Mouse (Mus musculus) hindbrain, embryonic 10.5 days (tissue): ENCODE results near the gene Stard7. TPM values are rescaled to one million over a fixed set of nuclear protein-coding genes. Genes with fewer than 3 reads are reported as not detected.

Experiments used
- DNase-seq: peaks from one replicate; pipeline ENCODE4 v3.0.0-alpha.2; 2017; ENCODE audit warnings: low spot score
- H3K27ac ChIP-seq: fragments of 300-500 bp; sonication (generic); 2 replicates; pipeline ENCODE4 v1.5.1; 2016; ENCODE audit warnings: mild to moderate bottlenecking, moderate library complexity
- H3K27me3 ChIP-seq: fragments of 300-500 bp; sonication (generic); 2 replicates; pipeline ENCODE4 v1.6.1; 2016; ENCODE audit warnings: mild to moderate bottlenecking; ENCODE audit not compliant: poor library complexity, insufficient read depth, severe bottlenecking
- H3K36me3 ChIP-seq: fragments of 300-500 bp; sonication (generic); 2 replicates; pipeline ENCODE4 v1.6.1; 2016; ENCODE audit warnings: mild to moderate bottlenecking, moderate library complexity
- H3K4me1 ChIP-seq: fragments of 300-500 bp; sonication (generic); replicated peaks from 2 replicates; pipeline ENCODE4 v1.6.1; 2016; ENCODE audit warnings: mild to moderate bottlenecking
- H3K4me3 ChIP-seq: fragments of 300-500 bp; sonication (generic); 2 replicates; pipeline ENCODE4 v1.5.1; 2016; ENCODE audit warnings: mild to moderate bottlenecking, moderate library complexity
- H3K9me3 ChIP-seq: fragments of 300-500 bp; sonication (generic); 2 replicates; pipeline ENCODE4 v1.6.1; 2016; ENCODE audit warnings: mild to moderate bottlenecking, moderate library complexity
- WGBS: fragments of 180-500 bp; shearing (Covaris S2); methylation state at CpG from one replicate; pipeline ENCODE4 v1.1.7; 2016; 5-methylcytosine and 5-hydroxymethylcytosine counted together
- polyA plus RNA-seq: library from polyadenylated mRNA; unstranded; fragments of >200 nt; fragmentation: Nextera tagmentation; extraction: Ambion mirVana; gene quantifications from 2 replicates; pipeline ENCODE4 v1.2.1, GENCODE M21; 2016

The Stard7 gene
- polyA plus RNA-seq, 1 experiment from 2014 or later, result 73.6 TPM

- Histone ChIP-seq H3K4me1 (peaks cover 10% of the 10 kb centered on the region; the same call in 1 of the 2 replicates), H3K27ac (peak overlapping the region; percentile 50; the same call in 1 of the 2 replicates), H3K27me3 (no peaks in the 10 kb centered on the region), H3K9me3 (no peaks in the 10 kb centered on the region), H3K36me3 (no peaks in the 10 kb centered on the region), H3K4me3 (no peak overlapping the region)
- DNase-seq, result no peak
- WGBS, result 46% methylated on average over 4 of the region's 4 CpGs
Measured at GRCm38 (mm10) chr2:127313878-127314277, 43.9 kb downstream of the Stard7 start.

- Histone ChIP-seq H3K4me1 (peaks cover 10% of the 10 kb centered on the region; the same call in 1 of the 2 replicates), H3K36me3 (no peaks in the 10 kb centered on the region), H3K27ac (peak overlapping the region; percentile 50; the same call in 1 of the 2 replicates), H3K27me3 (no peaks in the 10 kb centered on the region), H3K9me3 (no peaks in the 10 kb centered on the region), H3K4me3 (no peak overlapping the region)
- WGBS, result 80% methylated on average over 6 of the region's 6 CpGs
- no peak for DNase-seq
Measured at GRCm38 (mm10) chr2:127314467-127315154, 44.6 kb downstream of the Stard7 start.

GRCm38 (mm10) chr2:127315155-127315470 is 45.1 kb downstream of the Stard7 start:
- DNase-seq, result no peak
- no peaks in the 10 kb centered on the region for H3K36me3 ChIP-seq
- no peak overlapping the region for H3K27ac ChIP-seq
- 78% methylated on average over 1 of the region's 1 CpGs for WGBS
- H3K9me3 ChIP-seq, result no peaks in the 10 kb centered on the region
- H3K27me3 ChIP-seq, result no peaks in the 10 kb centered on the region
- H3K4me1 ChIP-seq, result peaks cover 10% of the 10 kb centered on the region; the same call in 1 of the 2 replicates
- H3K4me3 ChIP-seq, result no peak overlapping the region

GRCm38 (mm10) chr2:127316431-127316830 is 46.4 kb downstream of the Stard7 start:
- Histone ChIP-seq H3K27ac (no peak overlapping the region), H3K36me3 (no peaks in the 10 kb centered on the region)
- WGBS, result 82% methylated on average over 5 of the region's 5 CpGs

GRCm38 (mm10) chr2:127318136-127318535 is 48.1 kb downstream of the Stard7 start:
- Histone ChIP-seq H3K4me3 (no peak overlapping the region), H3K9me3 (no peaks in the 10 kb centered on the region), H3K27ac (no peak overlapping the region), H3K36me3 (no peaks in the 10 kb centered on the region), H3K27me3 (no peaks in the 10 kb centered on the region), H3K4me1 (peaks cover 13% of the 10 kb centered on the region)
- WGBS, result 88% methylated on average over 4 of the region's 4 CpGs
- no peak for DNase-seq

More at GRCm38 (mm10) chr2:127316431-127316830, 46.4 kb downstream of the Stard7 start:
- Histone ChIP-seq H3K9me3 (no peaks in the 10 kb centered on the region), H3K4me3 (no peak overlapping the region), H3K4me1 (peaks cover 10% of the 10 kb centered on the region; the same call in 1 of the 2 replicates), H3K27me3 (no peaks in the 10 kb centered on the region)
- no peak for DNase-seq

- DNase-seq, result no peak
- Histone ChIP-seq H3K27me3 (no peaks in the 10 kb centered on the region), H3K36me3 (no peaks in the 10 kb centered on the region), H3K4me3 (no peak overlapping the region), H3K27ac (no peak overlapping the region), H3K4me1 (peaks cover 21% of the 10 kb centered on the region), H3K9me3 (no peaks in the 10 kb centered on the region)
- 80% methylated on average over 4 of the region's 4 CpGs for WGBS
Measured at GRCm38 (mm10) chr2:127319071-127319470, 49.1 kb downstream of the Stard7 start.

GRCm38 (mm10) chr2:127322671-127323285 is 52.8 kb downstream of the Stard7 start:
- H3K9me3 ChIP-seq, result no peaks in the 10 kb centered on the region
- H3K27me3 ChIP-seq, result no peaks in the 10 kb centered on the region
- peaks cover 13% of the 10 kb centered on the region for H3K4me1 ChIP-seq
- no peak overlapping the region for H3K27ac ChIP-seq
- no peaks in the 10 kb centered on the region for H3K36me3 ChIP-seq
- H3K4me3 ChIP-seq, result no peak overlapping the region
- WGBS, result 77% methylated on average over 6 of the region's 6 CpGs
- DNase-seq, result no peak

GRCm38 (mm10) chr2:127323667-127324066 is 53.6 kb downstream of the Stard7 start:
- Histone ChIP-seq H3K27ac (no peak overlapping the region), H3K27me3 (no peaks in the 10 kb centered on the region; the same call in 1 of the 2 replicates), H3K36me3 (no peaks in the 10 kb centered on the region), H3K4me3 (no peak overlapping the region), H3K9me3 (no peaks in the 10 kb centered on the region), H3K4me1 (peaks cover 15% of the 10 kb centered on the region)
- WGBS, result 85% methylated on average over 1 of the region's 1 CpGs
- DNase-seq, result no peak

GRCm38 (mm10) chr2:127324456-127324855 is 54.4 kb downstream of the Stard7 start:
- H3K36me3 ChIP-seq, result no peaks in the 10 kb centered on the region
- 75% methylated on average over 7 of the region's 7 CpGs for WGBS
- DNase-seq, result no peak
- peaks cover 15% of the 10 kb centered on the region for H3K4me1 ChIP-seq
- H3K27ac ChIP-seq, result no peak overlapping the region
- H3K4me3 ChIP-seq, result no peak overlapping the region
- no peaks in the 10 kb centered on the region for H3K9me3 ChIP-seq
- H3K27me3 ChIP-seq, result no peaks in the 10 kb centered on the region; the same call in 1 of the 2 replicates

GRCm38 (mm10) chr2:127328090-127328851 is 58.3 kb downstream of the Stard7 start:
- DNase-seq, result no peak
- H3K27ac ChIP-seq, result 0 out of 2 replicates have a peak overlapping the region, but pooled peaks have one; percentile 36
- H3K27me3 ChIP-seq, result peaks cover 2% of the 10 kb centered on the region
- no peak overlapping the region for H3K4me3 ChIP-seq
- WGBS, result 75% methylated on average over 12 of the region's 12 CpGs
- H3K9me3 ChIP-seq, result no peaks in the 10 kb centered on the region
- H3K4me1 ChIP-seq, result peaks cover 13% of the 10 kb centered on the region
- no peaks in the 10 kb centered on the region for H3K36me3 ChIP-seq

- Histone ChIP-seq H3K4me1 (peaks cover 23% of the 10 kb centered on the region), H3K4me3 (no peak overlapping the region), H3K27ac (no peak overlapping the region), H3K36me3 (no peaks in the 10 kb centered on the region), H3K9me3 (no peaks in the 10 kb centered on the region), H3K27me3 (peaks cover 46% of the 10 kb centered on the region)
- no peak for DNase-seq
- 74% methylated on average over 14 of the region's 14 CpGs for WGBS
Measured at GRCm38 (mm10) chr2:127332807-127333570, 63.0 kb downstream of the Stard7 start.

- H3K4me3 ChIP-seq, result no peak overlapping the region
- no peak for DNase-seq
- WGBS, result 77% methylated on average over 5 of the region's 5 CpGs
- H3K9me3 ChIP-seq, result no peaks in the 10 kb centered on the region
- H3K27ac ChIP-seq, result no peak overlapping the region
- no peaks in the 10 kb centered on the region for H3K36me3 ChIP-seq
- H3K4me1 ChIP-seq, result peaks cover 21% of the 10 kb centered on the region
- peaks cover 50% of the 10 kb centered on the region for H3K27me3 ChIP-seq
Measured at GRCm38 (mm10) chr2:127333945-127334603, 64.1 kb downstream of the Stard7 start.
